Mouse (Mus musculus) midbrain, embryonic 12.5 days (tissue): ENCODE data around the gene Tmc6. TPM values are rescaled to one million over a fixed set of nuclear protein-coding genes. Genes with fewer than 3 reads are reported as not detected.

Source experiments
- ATAC-seq: fragments of 200-750 bp; cut with Nextera tagmentation; 2 replicates; pipeline ENCODE4 v1.8.0; 2017; ENCODE audit warnings: low read depth, moderate TSS enrichment, moderate library complexity; ENCODE audit not compliant: low FRiP score
- H3K27ac ChIP-seq: fragments of 300-500 bp; sonication (generic); replicated peaks from 2 replicates; pipeline ENCODE4 v1.5.1; 2016; ENCODE audit warnings: mild to moderate bottlenecking
- H3K27me3 ChIP-seq: fragments of 300-500 bp; sonication (generic); 2 replicates; pipeline ENCODE4 v1.6.1; 2016; ENCODE audit warnings: mild to moderate bottlenecking
- H3K36me3 ChIP-seq: fragments of 300-500 bp; sonication (generic); 2 replicates; pipeline ENCODE4 v1.6.1; 2016
- H3K4me1 ChIP-seq: fragments of 300-500 bp; sonication (generic); 2 replicates; pipeline ENCODE4 v1.6.1; 2016
- H3K4me2 ChIP-seq: fragments of 300-500 bp; sonication (generic); replicated peaks from 2 replicates; pipeline ENCODE4 v1.6.1; 2016; ENCODE audit warnings: mild to moderate bottlenecking, moderate library complexity
- H3K4me3 ChIP-seq: fragments of 300-500 bp; sonication (generic); 2 replicates; pipeline ENCODE4 v1.5.1; 2016; ENCODE audit warnings: mild to moderate bottlenecking
- H3K9ac ChIP-seq: fragments of 300-500 bp; sonication (generic); replicated peaks from 2 replicates; pipeline ENCODE4 v1.6.1; 2016; ENCODE audit warnings: mild to moderate bottlenecking, moderate library complexity
- H3K9me3 ChIP-seq: fragments of 300-500 bp; sonication (generic); 2 replicates; pipeline ENCODE4 v1.6.1; 2016; ENCODE audit warnings: mild to moderate bottlenecking
- WGBS: fragments of 180-500 bp; shearing (Covaris S2); methylation state at CpG from one replicate; pipeline ENCODE4 v1.1.7; 2016; 5-methylcytosine and 5-hydroxymethylcytosine counted together
- polyA plus RNA-seq: library from polyadenylated mRNA; unstranded; fragments of >200 nt; fragmentation: Nextera tagmentation; extraction: Ambion mirVana; gene quantifications from 2 replicates; pipeline ENCODE4 v1.2.1, GENCODE M21; 2016

The Tmc6 gene
- polyA plus RNA-seq, 1 experiment from 2014 or later: 6.6 TPM

- ATAC-seq: no peak
Measured at GRCm38 (mm10) chr11:117806781-117807180, 24.8 kb upstream of the Tmc6 start.

GRCm38 (mm10) chr11:117803166-117803688, 21.2 kb upstream of the Tmc6 start:
- H3K9ac ChIP-seq: no peak overlapping the region
- no peaks in the 10 kb centered on the region; the same call in 1 of the 2 replicates for H3K27me3 ChIP-seq
- H3K36me3 ChIP-seq: no peaks in the 10 kb centered on the region
- no peak overlapping the region; the same call in 1 of the 2 replicates for H3K4me2 ChIP-seq
- ATAC-seq: no peak
- H3K27ac ChIP-seq: no peak overlapping the region
- no peak overlapping the region for H3K4me3 ChIP-seq
- H3K4me1 ChIP-seq: peaks cover 2% of the 10 kb centered on the region; the same call in 1 of the 2 replicates
- WGBS: 87% methylated on average over 3 of the region's 3 CpGs
- no peaks in the 10 kb centered on the region for H3K9me3 ChIP-seq

More at GRCm38 (mm10) chr11:117806781-117807180, 24.8 kb upstream of the Tmc6 start:
- H3K36me3 ChIP-seq: no peaks in the 10 kb centered on the region
- WGBS: 95% methylated on average over 6 of the region's 6 CpGs
- H3K4me3 ChIP-seq: no peak overlapping the region
- H3K9me3 ChIP-seq: no peaks in the 10 kb centered on the region
- H3K27ac ChIP-seq: no peak overlapping the region
- no peak overlapping the region for H3K4me2 ChIP-seq
- H3K27me3 ChIP-seq: peaks cover 25% of the 10 kb centered on the region; the same call in 1 of the 2 replicates
- H3K4me1 ChIP-seq: peaks cover 22% of the 10 kb centered on the region
- H3K9ac ChIP-seq: no peak overlapping the region

- WGBS: 74% methylated on average over 7 of the region's 7 CpGs
- Histone ChIP-seq H3K9ac (no peak overlapping the region), H3K4me1 (peaks cover 2% of the 10 kb centered on the region; the same call in 1 of the 2 replicates), H3K9me3 (no peaks in the 10 kb centered on the region), H3K4me3 (no peak overlapping the region), H3K27me3 (0 out of 2 replicates have a peak, but pooled peaks cover 3% of the 10 kb centered on the region), H3K36me3 (no peaks in the 10 kb centered on the region), H3K4me2 (no peak overlapping the region), H3K27ac (no peak overlapping the region)
- ATAC-seq: no peak
Measured at GRCm38 (mm10) chr11:117801650-117802049, 19.7 kb upstream of the Tmc6 start.

- H3K36me3 ChIP-seq: no peaks in the 10 kb centered on the region
- no peak overlapping the region for H3K27ac ChIP-seq
- ATAC-seq: no peak
- H3K9ac ChIP-seq: no peak overlapping the region
- peaks cover 2% of the 10 kb centered on the region; the same call in 1 of the 2 replicates for H3K4me1 ChIP-seq
- H3K4me3 ChIP-seq: no peak overlapping the region
- H3K4me2 ChIP-seq: no peak overlapping the region
- H3K27me3 ChIP-seq: 0 out of 2 replicates have a peak, but pooled peaks cover 3% of the 10 kb centered on the region
- H3K9me3 ChIP-seq: no peaks in the 10 kb centered on the region
- 84% methylated on average over 7 of the region's 7 CpGs for WGBS
Measured at GRCm38 (mm10) chr11:117800038-117800437, 18.0 kb upstream of the Tmc6 start.

GRCm38 (mm10) chr11:117799174-117799573, 17.2 kb upstream of the Tmc6 start:
- no peaks in the 10 kb centered on the region for H3K9me3 ChIP-seq
- H3K4me1 ChIP-seq: peaks cover 2% of the 10 kb centered on the region; the same call in 1 of the 2 replicates
- no peak overlapping the region for H3K4me2 ChIP-seq
- no peaks in the 10 kb centered on the region for H3K36me3 ChIP-seq
- ATAC-seq: no peak
- H3K27ac ChIP-seq: no peak overlapping the region
- no peak overlapping the region for H3K9ac ChIP-seq
- 68% methylated on average over 5 of the region's 5 CpGs for WGBS
- 0 out of 2 replicates have a peak, but pooled peaks cover 3% of the 10 kb centered on the region for H3K27me3 ChIP-seq
- no peak overlapping the region for H3K4me3 ChIP-seq

GRCm38 (mm10) chr11:117798160-117798541, 16.2 kb upstream of the Tmc6 start:
- H3K27me3 ChIP-seq: peaks cover 8% of the 10 kb centered on the region
- no peak for ATAC-seq
- H3K4me1 ChIP-seq: peaks cover 2% of the 10 kb centered on the region; the same call in 1 of the 2 replicates
- 58% methylated on average over 2 of the region's 2 CpGs for WGBS
- H3K4me2 ChIP-seq: no peak overlapping the region
- no peak overlapping the region for H3K27ac ChIP-seq
- no peaks in the 10 kb centered on the region for H3K36me3 ChIP-seq
- no peak overlapping the region for H3K4me3 ChIP-seq
- no peaks in the 10 kb centered on the region for H3K9me3 ChIP-seq
- no peak overlapping the region for H3K9ac ChIP-seq

GRCm38 (mm10) chr11:117797511-117798159, 15.6 kb upstream of the Tmc6 start, which contains the start of gene 6030468B19Rik:
Gene 6030468B19Rik, plus strand, starts transcription at chr11:117797660.
- Histone ChIP-seq H3K4me1 (peaks cover 4% of the 10 kb centered on the region; the same call in 1 of the 2 replicates), H3K4me2 (no peak within 1 kb of the TSS), H3K36me3 (no peaks in the 10 kb centered on the region), H3K9me3 (no peaks in the 10 kb centered on the region), H3K4me3 (no peak within 1 kb of the TSS), H3K27me3 (peaks cover 11% of the 10 kb centered on the region), H3K9ac (no peak within 1 kb of the TSS), H3K27ac (no peak within 1 kb of the TSS)
- WGBS: 58% methylated on average over 9 of the region's 9 CpGs
- no peak for ATAC-seq

GRCm38 (mm10) chr11:117796954-117797353, 15.0 kb upstream of the Tmc6 start:
- H3K4me2 ChIP-seq: no peak overlapping the region
- peaks cover 7% of the 10 kb centered on the region; the same call in 1 of the 2 replicates for H3K4me1 ChIP-seq
- no peak overlapping the region for H3K9ac ChIP-seq
- ATAC-seq: no peak
- WGBS: 49% methylated on average over 5 of the region's 5 CpGs
- H3K9me3 ChIP-seq: no peaks in the 10 kb centered on the region
- no peaks in the 10 kb centered on the region for H3K36me3 ChIP-seq
- no peak overlapping the region for H3K4me3 ChIP-seq
- H3K27me3 ChIP-seq: peaks cover 17% of the 10 kb centered on the region
- H3K27ac ChIP-seq: no peak overlapping the region

- no peak overlapping the region for H3K4me2 ChIP-seq
- H3K27ac ChIP-seq: no peak overlapping the region
- no peaks in the 10 kb centered on the region for H3K36me3 ChIP-seq
- H3K9me3 ChIP-seq: no peaks in the 10 kb centered on the region
- H3K27me3 ChIP-seq: peaks cover 40% of the 10 kb centered on the region
- no peak overlapping the region for H3K4me3 ChIP-seq
- no peak overlapping the region for H3K9ac ChIP-seq
- no peak for ATAC-seq
- peaks cover 15% of the 10 kb centered on the region for H3K4me1 ChIP-seq
- WGBS: 49% methylated on average over 4 of the region's 4 CpGs
Measured at GRCm38 (mm10) chr11:117794035-117794551, 12.1 kb upstream of the Tmc6 start.

GRCm38 (mm10) chr11:117792281-117792888, 10.4 kb upstream of the Tmc6 start:
- Histone ChIP-seq H3K4me1 (peaks cover 12% of the 10 kb centered on the region), H3K9ac (no peak overlapping the region), H3K4me3 (no peak overlapping the region), H3K36me3 (no peaks in the 10 kb centered on the region), H3K27ac (no peak overlapping the region), H3K9me3 (no peaks in the 10 kb centered on the region), H3K27me3 (peaks cover 37% of the 10 kb centered on the region), H3K4me2 (no peak overlapping the region; the same call in 1 of the 2 replicates)
- 7% methylated on average over 22 of the region's 22 CpGs for WGBS
- ATAC-seq: no peak

GRCm38 (mm10) chr11:117791441-117791761, 9.4 kb upstream of the Tmc6 start:
- ATAC-seq: no peak
- Histone ChIP-seq H3K36me3 (no peaks in the 10 kb centered on the region), H3K4me2 (no peak overlapping the region), H3K9ac (no peak overlapping the region), H3K27me3 (peaks cover 37% of the 10 kb centered on the region), H3K4me1 (peaks cover 12% of the 10 kb centered on the region), H3K4me3 (no peak overlapping the region), H3K9me3 (no peaks in the 10 kb centered on the region), H3K27ac (no peak overlapping the region)
- WGBS: 87% methylated on average over 9 of the region's 9 CpGs
